Mouse (Mus musculus) midbrain, embryonic 13.5 days (tissue): ENCODE data around the gene Atp13a3. TPM values are rescaled to one million over a fixed set of nuclear protein-coding genes. Genes with fewer than 3 reads are reported as not detected.
A peak's percentile ranks its signal among the peaks of the same experiment; 100 is the strongest.

ENCODE experiments used
- ATAC-seq: fragments of 200-750 bp; cut with Nextera tagmentation; 2 replicates; pipeline ENCODE4 v1.8.0; 2017; ENCODE audit warnings: mild to moderate bottlenecking, moderate TSS enrichment, moderate library complexity
- H3K27ac ChIP-seq: fragments of 300-500 bp; sonication (generic); 2 replicates; pipeline ENCODE4 v1.5.1; 2015; ENCODE audit warnings: inconsistent platforms, mild to moderate bottlenecking, moderate library complexity
- H3K27me3 ChIP-seq: fragments of 300-500 bp; sonication (generic); 2 replicates; pipeline ENCODE4 v1.6.1; 2015; ENCODE audit warnings: mild to moderate bottlenecking, inconsistent platforms
- H3K36me3 ChIP-seq: fragments of 300-500 bp; sonication (generic); 2 replicates; pipeline ENCODE4 v1.6.1; 2015; ENCODE audit warnings: mild to moderate bottlenecking, inconsistent platforms
- H3K4me1 ChIP-seq: fragments of 300-500 bp; sonication (generic); replicated peaks from 2 replicates; pipeline ENCODE4 v1.6.1; 2015; ENCODE audit warnings: inconsistent platforms
- H3K4me2 ChIP-seq: fragments of 300-500 bp; sonication (generic); replicated peaks from 2 replicates; pipeline ENCODE4 v1.6.1; 2015; ENCODE audit warnings: moderate library complexity, mild to moderate bottlenecking, inconsistent platforms
- H3K4me3 ChIP-seq: fragments of 300-500 bp; sonication (generic); replicated peaks from 2 replicates; pipeline ENCODE4 v1.5.1; 2015; ENCODE audit warnings: mild to moderate bottlenecking, inconsistent platforms
- H3K9ac ChIP-seq: fragments of 300-500 bp; sonication (generic); replicated peaks from 2 replicates; pipeline ENCODE4 v1.6.1; 2015; ENCODE audit warnings: mild to moderate bottlenecking, inconsistent platforms
- H3K9me3 ChIP-seq: fragments of 300-500 bp; sonication (generic); 2 replicates; pipeline ENCODE4 v1.6.1; 2016; ENCODE audit warnings: mild to moderate bottlenecking, inconsistent platforms
- WGBS: fragments of 180-500 bp; shearing (Covaris S2); methylation state at CpG from one replicate; pipeline ENCODE4 v1.1.7; 2015; 5-methylcytosine and 5-hydroxymethylcytosine counted together
- polyA plus RNA-seq: library from polyadenylated mRNA; unstranded; fragments of >200 nt; fragmentation: Nextera tagmentation; extraction: Ambion mirVana; gene quantifications from 2 replicates; pipeline ENCODE4 v1.2.1, GENCODE M21; 2015

Atp13a3 gene
- polyA plus RNA-seq, 1 experiment from 2014 or later, result 6.8 TPM

DNA sequence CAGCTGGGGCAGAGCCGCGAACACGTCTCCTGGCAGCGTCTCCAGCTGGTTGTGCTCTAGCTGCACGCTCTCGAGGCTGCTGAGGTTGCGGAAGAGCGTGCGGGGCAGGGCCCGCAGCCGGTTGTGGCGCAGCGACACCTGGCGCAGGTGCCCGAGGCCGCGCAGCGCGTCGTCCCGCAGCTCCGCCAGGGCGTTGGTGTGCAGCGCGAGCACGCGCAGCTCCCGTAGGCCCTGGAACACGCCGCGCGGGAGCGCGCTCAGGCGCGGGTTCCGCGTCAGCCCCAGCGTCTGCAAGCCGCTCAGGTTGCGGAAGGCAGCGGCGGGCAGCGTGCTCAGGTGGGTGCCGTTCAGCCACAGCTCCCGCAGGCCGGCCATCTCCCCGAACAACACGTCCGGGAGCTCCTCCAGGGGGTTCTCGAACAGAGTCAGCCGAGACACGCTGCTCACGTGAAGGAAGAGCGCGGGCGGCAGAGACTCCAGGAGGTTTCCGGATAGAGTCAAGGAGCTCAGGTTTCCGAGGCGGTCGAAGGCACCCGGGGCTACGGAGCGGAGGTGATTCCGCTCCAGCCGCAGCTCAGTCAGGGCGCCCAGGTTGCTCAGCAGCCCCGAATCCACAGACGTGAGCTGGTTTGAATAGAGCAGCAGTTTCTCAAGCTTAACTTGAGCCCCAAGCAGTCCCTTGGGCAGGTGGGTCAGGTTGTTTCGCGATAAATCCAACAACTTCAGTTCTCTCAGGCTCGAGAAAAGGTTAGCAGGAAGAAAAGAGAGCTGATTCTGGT lies 97.0 kb downstream of the Atp13a3 start:
- no peak overlapping the region for H3K27ac ChIP-seq
- ATAC-seq, result peak; percentile 80
- peak overlapping the region; percentile 54 for H3K4me3 ChIP-seq
- peaks cover 20% of the 10 kb centered on the region for H3K4me1 ChIP-seq
- H3K9ac ChIP-seq, result peak overlapping the region; percentile 63
- H3K9me3 ChIP-seq, result no peaks in the 10 kb centered on the region
- peak overlapping the region; percentile 87 for H3K4me2 ChIP-seq
- no peaks in the 10 kb centered on the region for H3K36me3 ChIP-seq
- under 1% methylated on average over 72 of the region's 72 CpGs for WGBS
- peaks cover 74% of the 10 kb centered on the region for H3K27me3 ChIP-seq

DNA sequence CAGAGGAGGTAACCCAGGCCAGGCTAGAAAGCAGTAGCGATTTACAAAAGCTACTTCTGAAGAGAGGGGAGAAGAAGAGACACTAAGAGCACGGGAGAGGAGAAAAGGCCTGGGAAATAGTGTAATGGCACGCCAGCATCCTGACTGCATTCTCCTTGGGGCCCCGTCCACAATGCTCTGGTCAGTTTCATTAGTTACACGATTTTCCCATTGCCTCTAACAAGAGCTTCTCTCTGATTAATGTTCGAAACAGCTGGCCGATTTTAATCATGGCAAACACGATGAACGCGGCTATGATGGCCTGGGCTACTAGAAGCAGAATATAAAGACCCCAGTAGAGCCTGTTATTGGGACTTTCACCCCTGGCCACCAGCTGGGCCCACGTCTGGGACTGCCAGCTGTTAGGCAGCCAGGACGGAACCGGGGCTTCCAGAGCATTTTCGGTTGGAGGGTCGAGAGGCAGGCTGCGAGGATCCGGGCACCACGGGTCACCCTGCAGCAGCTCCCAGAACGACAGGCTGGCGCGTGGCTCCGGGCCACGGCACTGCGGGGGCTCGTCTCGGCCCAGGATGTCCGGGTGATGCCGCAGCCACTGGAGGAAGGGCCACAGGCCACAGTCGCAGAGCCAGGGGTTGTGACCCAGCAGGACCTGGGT lies 97.7 kb downstream of the Atp13a3 start:
- WGBS, result 12% methylated on average over 29 of the region's 29 CpGs
- Histone ChIP-seq H3K27me3 (peaks cover 80% of the 10 kb centered on the region), H3K36me3 (no peaks in the 10 kb centered on the region), H3K9ac (peak overlapping the region; percentile 63), H3K4me3 (peak overlapping the region; percentile 54), H3K4me2 (peak overlapping the region; percentile 87), H3K27ac (no peak overlapping the region), H3K9me3 (no peaks in the 10 kb centered on the region), H3K4me1 (peaks cover 20% of the 10 kb centered on the region)
- ATAC-seq, result no peak; the same call in 1 of the 2 replicates

DNA sequence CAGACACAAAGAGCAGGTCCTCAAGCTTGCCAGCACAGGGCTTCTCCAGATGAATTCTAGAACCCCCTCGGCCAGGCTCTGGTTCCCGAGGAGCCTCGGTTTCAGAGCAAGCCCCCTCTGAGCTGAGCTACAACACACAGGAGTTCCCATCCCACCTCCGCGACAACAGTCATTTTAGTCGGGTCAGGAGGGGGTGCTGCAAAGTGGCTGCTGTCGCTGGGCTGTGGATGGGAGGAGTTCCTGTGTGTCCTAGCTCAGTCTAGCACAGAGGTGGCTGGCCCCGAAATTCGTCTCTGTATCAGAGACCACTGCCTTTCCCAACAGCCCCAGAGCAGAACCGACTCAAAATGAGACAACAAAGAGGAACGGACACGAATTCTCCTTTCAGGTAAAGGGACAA lies 98.5 kb downstream of the Atp13a3 start:
- 61% methylated on average over 12 of the region's 12 CpGs for WGBS
- no peak overlapping the region for H3K27ac ChIP-seq

DNA sequence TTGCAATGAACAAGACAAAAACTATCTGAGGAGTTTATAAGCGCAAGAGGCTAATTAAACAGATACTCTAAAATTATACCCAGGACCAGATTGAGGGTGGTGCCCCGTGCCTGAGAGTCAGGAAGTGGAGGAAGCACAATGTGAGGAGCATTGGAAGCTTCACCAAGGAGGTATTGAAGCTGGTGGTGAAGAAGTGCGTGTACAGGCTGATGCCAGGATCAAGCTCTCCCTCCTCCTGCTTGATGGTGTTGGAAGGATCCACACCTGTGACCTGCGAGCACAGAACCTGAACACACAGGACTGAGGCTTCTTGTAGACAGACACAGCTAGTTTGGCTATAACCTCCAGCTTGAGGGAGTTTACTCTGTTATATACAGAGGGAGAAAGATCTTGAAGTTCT lies 99.7 kb downstream of the Atp13a3 start:
- Histone ChIP-seq H3K4me1 (peaks cover 20% of the 10 kb centered on the region), H3K9me3 (no peaks in the 10 kb centered on the region), H3K27me3 (peaks cover 74% of the 10 kb centered on the region), H3K4me2 (no peak overlapping the region), H3K9ac (no peak overlapping the region), H3K4me3 (no peak overlapping the region), H3K36me3 (no peaks in the 10 kb centered on the region), H3K27ac (no peak overlapping the region)
- 91% methylated on average over 4 of the region's 4 CpGs for WGBS
- no peak for ATAC-seq

More for the DNA sequence above, 98.5 kb downstream of the Atp13a3 start:
- Histone ChIP-seq H3K36me3 (no peaks in the 10 kb centered on the region), H3K9me3 (no peaks in the 10 kb centered on the region), H3K4me2 (no peak overlapping the region), H3K27me3 (peaks cover 80% of the 10 kb centered on the region), H3K4me3 (no peak overlapping the region), H3K4me1 (peaks cover 20% of the 10 kb centered on the region), H3K9ac (no peak overlapping the region)
- ATAC-seq, result no peak

DNA sequence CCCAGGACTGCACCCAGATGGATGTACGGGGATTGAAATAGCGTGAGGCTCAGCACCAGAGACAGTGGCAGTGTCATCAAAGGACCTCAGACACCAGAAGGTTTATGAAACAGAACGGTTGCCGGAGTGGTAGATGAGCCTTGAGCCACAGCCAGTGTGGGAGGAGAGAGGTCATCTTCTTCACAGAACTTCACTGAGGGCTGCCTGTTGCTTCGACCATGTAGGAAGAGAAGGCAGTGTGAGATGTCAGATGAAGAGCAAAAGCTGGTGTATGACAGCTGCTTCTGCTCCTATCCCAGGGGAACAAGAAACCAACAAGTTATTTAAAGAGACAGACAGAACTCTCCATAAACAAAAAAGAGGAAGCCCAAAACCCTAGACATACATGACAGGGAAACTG lies 101.5 kb downstream of the Atp13a3 start:
- 85% methylated on average over 5 of the region's 5 CpGs for WGBS
- H3K4me2 ChIP-seq, result no peak overlapping the region
- no peaks in the 10 kb centered on the region for H3K9me3 ChIP-seq
- no peak overlapping the region for H3K4me3 ChIP-seq
- H3K36me3 ChIP-seq, result no peaks in the 10 kb centered on the region
- peaks cover 11% of the 10 kb centered on the region for H3K4me1 ChIP-seq
- H3K9ac ChIP-seq, result no peak overlapping the region
- no peak overlapping the region for H3K27ac ChIP-seq
- no peak for ATAC-seq
- H3K27me3 ChIP-seq, result peaks cover 55% of the 10 kb centered on the region

DNA sequence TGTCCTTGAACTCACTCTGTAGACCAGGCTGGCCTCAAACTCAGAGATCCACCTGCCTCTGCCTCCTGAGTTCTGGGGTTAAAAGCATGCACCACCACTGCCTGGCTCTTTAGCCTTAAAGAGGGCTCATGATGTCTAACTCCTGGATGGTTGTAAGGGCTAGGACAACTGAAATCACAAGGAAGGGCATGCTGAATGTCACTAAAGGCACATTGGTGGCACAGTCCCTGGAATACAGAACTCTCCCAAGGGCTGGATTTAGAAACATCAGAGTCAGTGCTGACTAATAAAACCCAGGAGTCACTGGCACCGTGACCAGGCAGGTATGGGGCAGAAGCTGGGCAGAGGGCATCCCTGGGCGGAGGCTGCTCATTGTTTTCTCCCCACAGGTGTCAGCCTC lies 102.4 kb downstream of the Atp13a3 start:
- H3K4me1 ChIP-seq, result peaks cover 3% of the 10 kb centered on the region
- H3K4me3 ChIP-seq, result no peak overlapping the region
- no peak overlapping the region for H3K4me2 ChIP-seq
- peaks cover 47% of the 10 kb centered on the region for H3K27me3 ChIP-seq
- no peaks in the 10 kb centered on the region for H3K9me3 ChIP-seq
- H3K36me3 ChIP-seq, result no peaks in the 10 kb centered on the region
- H3K9ac ChIP-seq, result no peak overlapping the region
- H3K27ac ChIP-seq, result no peak overlapping the region
- ATAC-seq, result no peak
- 69% methylated on average over 2 of the region's 2 CpGs for WGBS

DNA sequence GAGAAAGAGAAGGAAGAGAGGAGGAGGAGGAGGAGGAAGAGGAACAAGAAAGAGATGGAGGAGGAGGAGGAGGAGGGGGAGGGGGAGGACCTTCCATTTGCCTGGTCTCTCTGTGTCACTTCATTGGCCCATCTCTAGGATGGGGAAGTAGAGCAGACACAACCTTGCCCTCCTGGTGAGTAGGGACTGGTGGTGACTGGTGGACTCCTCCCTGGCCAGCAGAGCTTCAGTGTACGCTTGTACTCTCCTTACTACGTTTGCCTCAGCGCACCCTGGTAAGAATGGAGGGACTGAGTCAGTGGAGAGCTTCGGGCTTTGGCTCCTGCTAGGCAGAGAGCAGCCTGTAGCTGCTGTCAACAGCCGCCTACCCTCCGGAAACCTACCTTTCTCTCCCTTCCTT lies 103.1 kb downstream of the Atp13a3 start:
- H3K4me1 ChIP-seq, result no peaks in the 10 kb centered on the region
- ATAC-seq, result no peak
- no peak overlapping the region for H3K4me2 ChIP-seq
- 92% methylated on average over 6 of the region's 6 CpGs for WGBS
- no peak overlapping the region for H3K27ac ChIP-seq
- peaks cover 40% of the 10 kb centered on the region for H3K27me3 ChIP-seq
- H3K9me3 ChIP-seq, result no peaks in the 10 kb centered on the region
- H3K9ac ChIP-seq, result no peak overlapping the region
- H3K36me3 ChIP-seq, result no peaks in the 10 kb centered on the region
- no peak overlapping the region for H3K4me3 ChIP-seq

DNA sequence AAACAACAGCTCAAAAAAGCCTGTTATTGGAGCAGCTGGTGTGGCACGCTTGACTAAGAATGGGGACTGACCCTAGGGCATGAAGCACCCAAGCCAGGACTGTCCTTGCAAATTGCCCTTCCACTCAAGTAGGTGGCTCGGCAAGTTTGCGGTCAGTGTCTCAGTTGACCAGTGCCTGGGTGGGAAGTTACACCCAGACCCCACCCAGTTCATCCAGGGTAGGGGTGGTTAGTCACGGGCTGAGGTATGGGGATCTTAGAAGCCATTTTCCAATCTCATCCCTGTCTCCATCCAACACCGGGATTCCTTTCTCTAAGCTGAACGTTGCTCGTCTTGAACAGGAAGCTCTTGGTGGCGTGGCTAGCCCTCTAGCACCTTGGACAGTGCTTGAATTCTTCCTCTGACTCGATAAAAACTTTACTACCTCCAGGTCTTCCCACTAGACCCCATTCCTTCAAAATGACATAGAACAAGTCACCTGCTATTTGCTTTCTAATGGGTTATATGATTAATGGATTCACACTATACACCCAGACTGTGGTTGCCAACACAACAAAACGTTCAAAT lies 106.0 kb downstream of the Atp13a3 start:
- Histone ChIP-seq H3K9me3 (no peaks in the 10 kb centered on the region), H3K9ac (no peak overlapping the region)

DNA sequence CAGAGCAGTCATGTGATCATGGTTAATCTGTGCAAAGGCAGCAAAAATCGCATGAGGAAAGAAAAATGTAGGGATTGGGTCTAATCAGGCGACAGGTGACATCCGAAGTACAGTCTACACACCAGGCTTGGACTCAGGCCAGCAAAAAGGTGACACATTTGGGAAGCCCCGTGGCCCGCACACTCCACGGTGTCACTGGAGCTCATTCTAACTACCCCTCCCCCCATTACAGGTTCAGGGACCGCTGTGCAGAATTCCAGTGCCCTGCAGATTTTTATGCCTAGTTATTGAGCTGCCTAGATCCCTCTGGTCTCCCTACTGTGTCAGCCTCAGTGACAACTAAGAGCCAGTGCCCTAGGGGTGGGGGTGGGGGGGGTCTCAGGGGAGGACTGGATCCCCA lies 108.3 kb downstream of the Atp13a3 start:
- H3K9ac ChIP-seq, result no peak overlapping the region
- H3K36me3 ChIP-seq, result no peaks in the 10 kb centered on the region
- H3K27me3 ChIP-seq, result 0 out of 2 replicates have a peak, but pooled peaks cover 5% of the 10 kb centered on the region
- no peaks in the 10 kb centered on the region for H3K4me1 ChIP-seq
- no peaks in the 10 kb centered on the region for H3K9me3 ChIP-seq
- H3K4me3 ChIP-seq, result no peak overlapping the region
- 89% methylated on average over 7 of the region's 7 CpGs for WGBS
- no peak for ATAC-seq
- no peak overlapping the region for H3K4me2 ChIP-seq
- no peak overlapping the region for H3K27ac ChIP-seq

More for the DNA sequence above, 106.0 kb downstream of the Atp13a3 start:
- Histone ChIP-seq H3K27me3 (peaks cover 21% of the 10 kb centered on the region), H3K4me2 (no peak overlapping the region), H3K4me3 (no peak overlapping the region), H3K27ac (no peak overlapping the region), H3K36me3 (no peaks in the 10 kb centered on the region), H3K4me1 (no peaks in the 10 kb centered on the region)
- ATAC-seq, result no peak
- WGBS, result 80% methylated on average over 10 of the region's 10 CpGs

DNA sequence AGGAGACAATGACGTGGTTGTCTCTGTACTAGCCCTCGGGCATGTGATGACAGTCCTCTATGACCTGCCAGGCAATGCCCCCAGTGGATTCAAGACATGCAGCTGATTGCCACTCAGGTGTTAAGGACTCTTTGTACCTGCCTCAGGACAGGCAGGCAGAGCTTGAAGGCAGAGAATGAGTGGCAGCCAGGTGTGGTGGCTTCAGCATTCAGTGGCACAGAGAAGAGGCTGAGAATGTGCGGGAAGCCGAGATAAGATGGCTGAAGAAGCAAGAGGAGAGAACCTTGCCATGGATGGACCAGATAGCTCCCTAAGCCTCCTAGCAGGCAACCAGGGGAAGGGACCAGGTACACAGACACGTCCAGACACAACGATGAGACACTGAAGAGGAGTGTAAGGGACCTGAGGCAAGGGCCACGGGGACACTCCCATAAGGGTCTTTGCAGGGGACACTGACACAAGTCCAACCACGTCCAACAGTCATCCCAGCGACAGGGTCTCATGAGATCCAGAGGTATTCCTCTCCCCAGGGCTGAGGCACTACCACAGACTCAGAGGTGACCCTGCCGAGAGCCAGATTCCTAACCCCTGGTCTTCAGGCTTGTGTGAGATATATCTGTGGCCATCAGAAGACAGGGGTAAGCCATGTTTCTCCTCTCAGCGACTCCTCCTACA lies 109.0 kb downstream of the Atp13a3 start:
- Histone ChIP-seq H3K9me3 (no peaks in the 10 kb centered on the region), H3K4me3 (no peak overlapping the region), H3K4me2 (no peak overlapping the region), H3K27ac (no peak overlapping the region), H3K27me3 (0 out of 2 replicates have a peak, but pooled peaks cover 4% of the 10 kb centered on the region), H3K9ac (no peak overlapping the region), H3K36me3 (no peaks in the 10 kb centered on the region), H3K4me1 (no peaks in the 10 kb centered on the region)
- ATAC-seq, result no peak
- WGBS, result 88% methylated on average over 11 of the region's 11 CpGs

DNA sequence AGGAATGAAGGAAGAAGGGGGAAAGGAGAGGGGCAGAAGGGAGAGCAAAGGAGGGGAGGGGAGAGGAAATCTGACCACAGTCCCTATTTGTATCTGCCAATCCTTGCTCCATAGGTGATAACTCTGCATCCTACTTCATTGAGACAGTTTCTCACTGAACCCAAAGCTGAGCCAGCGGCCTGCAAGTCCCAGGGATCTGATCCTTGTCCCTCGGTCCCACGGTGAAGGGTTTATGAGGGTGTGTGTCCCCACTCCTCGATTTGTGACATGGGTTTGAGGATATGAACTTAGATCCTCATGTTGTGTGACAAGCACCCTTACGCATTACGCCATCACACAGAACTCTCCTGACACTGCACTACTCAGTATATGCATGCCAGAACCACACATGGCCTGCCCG lies 110.7 kb downstream of the Atp13a3 start:
- no peak overlapping the region for H3K4me3 ChIP-seq

DNA sequence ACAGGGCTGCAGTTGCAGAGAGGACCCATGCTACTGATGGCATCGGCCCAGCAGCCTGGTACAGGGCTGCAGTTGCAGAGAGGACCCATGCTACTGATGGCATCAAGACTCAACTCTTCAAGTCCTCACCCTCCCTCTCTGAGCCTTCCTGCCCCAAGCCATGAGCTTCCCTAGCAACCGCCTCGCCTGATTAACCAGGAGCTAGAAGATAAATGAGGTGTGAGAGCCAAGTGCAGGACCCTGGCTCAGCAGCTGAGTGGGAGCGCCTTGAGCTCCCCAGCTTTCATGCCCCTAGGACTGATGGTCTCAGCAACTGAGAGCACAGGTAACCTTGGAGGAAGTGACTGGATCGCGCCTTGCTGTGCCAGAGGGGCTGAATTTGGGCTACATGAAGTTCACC lies 115.3 kb downstream of the Atp13a3 start:
- no peaks in the 10 kb centered on the region for H3K9me3 ChIP-seq
- no peak overlapping the region for H3K4me3 ChIP-seq
- no peaks in the 10 kb centered on the region; the same call in 1 of the 2 replicates for H3K4me1 ChIP-seq
- no peak for ATAC-seq
- H3K27me3 ChIP-seq, result peaks cover 13% of the 10 kb centered on the region; the same call in 1 of the 2 replicates
- H3K4me2 ChIP-seq, result no peak overlapping the region
- H3K9ac ChIP-seq, result no peak overlapping the region
- no peak overlapping the region for H3K27ac ChIP-seq
- 79% methylated on average over 6 of the region's 6 CpGs for WGBS
- no peaks in the 10 kb centered on the region for H3K36me3 ChIP-seq

More for the DNA sequence above, 110.7 kb downstream of the Atp13a3 start:
- no peak overlapping the region for H3K9ac ChIP-seq
- WGBS, result 90% methylated on average over 7 of the region's 7 CpGs
- H3K36me3 ChIP-seq, result no peaks in the 10 kb centered on the region
- ATAC-seq, result no peak
- no peaks in the 10 kb centered on the region for H3K9me3 ChIP-seq
- no peak overlapping the region for H3K27ac ChIP-seq
- no peak overlapping the region for H3K4me2 ChIP-seq
- no peaks in the 10 kb centered on the region for H3K4me1 ChIP-seq
- no peaks in the 10 kb centered on the region for H3K27me3 ChIP-seq
